ENCODE assay signal across 28 mouse cellular contexts in genomic region chr13:46525295-46526255, GRCm38 (mm10). TPM values are rescaled to one million over a fixed set of nuclear protein-coding genes. Genes with fewer than 3 reads are reported as not detected.
A peak's percentile ranks its signal among the peaks of the same experiment; 100 is the strongest.
DNase-seq lines count a peak whose midpoint lies in the region; ATAC-seq and TF ChIP-seq lines count a peak whose summit lies in the region.
"Had no signal": no experiment of that assay in that cellular context is flagged by ENCODE, and none has a peak within 500 bp of the region (broad histone marks: within the 10 kb centered on the region; RNA-seq: fewer than 3 reads in every experiment).

No protein-coding gene starts in this region.

- H3K27me3 ChIP-seq in heart, embryonic 10.5 days (ENCODE audit: insufficient read depth, poor library complexity, severe bottlenecking) = no peaks in the 10 kb centered on the region
- H3K27me3 ChIP-seq in heart, embryonic 16.5 days (ENCODE audit: control insufficient read depth, insufficient read depth, low read length) = no peaks in the 10 kb centered on the region
- H3K27me3 ChIP-seq in myocyte (ENCODE audit: control insufficient read depth, insufficient read depth, insufficient read length) = no peaks in the 10 kb centered on the region
- no peaks in the 10 kb centered on the region for H3K27me3 ChIP-seq in midbrain, embryonic 15.5 days (replicated peaks)
- H3K27me3 ChIP-seq: hindbrain, embryonic 13.5 days; limb, embryonic 12.5 days; lung, embryonic 15.5 days; neural tube, embryonic 13.5 days; stomach, embryonic 15.5 days had no signal

- no peak overlapping the region for H3K9ac ChIP-seq in heart, embryonic 16.5 days (ENCODE audit: low read length)
- H3K9ac ChIP-seq in midbrain, embryonic 15.5 days = no peak overlapping the region
- H3K9ac ChIP-seq: hindbrain, embryonic 13.5 days; limb, embryonic 12.5 days; lung, embryonic 15.5 days; neural tube, embryonic 13.5 days; stomach, embryonic 15.5 days had no signal

- H3ac ChIP-seq in myocyte (ENCODE audit: control insufficient read depth, insufficient read length) = no peak overlapping the region

- H3K36me3 ChIP-seq in heart, embryonic 10.5 days = peaks cover 14% of the 10 kb centered on the region; the same call in 1 of the 2 replicates
- peaks cover 10% of the 10 kb centered on the region for H3K36me3 ChIP-seq in heart, embryonic 16.5 days (ENCODE audit: control insufficient read depth, insufficient read depth)
- no peaks in the 10 kb centered on the region for H3K36me3 ChIP-seq in myocyte (ENCODE audit: control insufficient read depth, insufficient read depth)
- H3K36me3 ChIP-seq in midbrain, embryonic 15.5 days (replicated peaks) = no peaks in the 10 kb centered on the region
- H3K36me3 ChIP-seq: G1E; hindbrain, embryonic 13.5 days; limb, embryonic 12.5 days; lung, embryonic 15.5 days; neural tube, embryonic 13.5 days; stomach, embryonic 15.5 days had no signal

- no peak overlapping the region for H3K4me2 ChIP-seq in heart, embryonic 16.5 days (ENCODE audit: low read depth, low read length)
- no peak overlapping the region for H3K4me2 ChIP-seq in myocyte (ENCODE audit: low read depth)
- no peak overlapping the region for H3K4me2 ChIP-seq in midbrain, embryonic 15.5 days
- H3K4me2 ChIP-seq: hindbrain, embryonic 13.5 days; limb, embryonic 12.5 days; liver, embryonic 11.5 days; lung, embryonic 15.5 days; midbrain, embryonic 11.5 days; neural tube, embryonic 13.5 days; stomach, embryonic 15.5 days had no signal

- DNase-seq in gastrocnemius, adult 18-20 months (ENCODE audit: low spot score) = peak; percentile 41
- no peak for DNase-seq in gastrocnemius, postnatal 4 days (ENCODE audit: low spot score in 2 of 2)
- no peak for DNase-seq in heart, embryonic 10.5 days (ENCODE audit: low spot score)
- no peak for DNase-seq in heart, postnatal 10 days
- no peak for DNase-seq in heart, adult 9 months (ENCODE audit: low spot score in 2 of 2)
- DNase-seq: adrenal gland, postnatal 14 days; cerebellum, adult 11 months; cerebellum, adult 9-10 months; cerebellum, postnatal 36 days; kidney, adult 8-10 months; kidney, postnatal 4 days; layer of hippocampus, postnatal 36 days; right cerebral cortex, postnatal 4 days had no signal

- no peak for ATAC-seq in heart, embryonic 16.5 days (replicated peaks; ENCODE audit: extremely low read depth, insufficient read depth, low FRiP score)
- no peak for ATAC-seq in midbrain, embryonic 15.5 days (replicated peaks)
- ATAC-seq: forebrain, embryonic 14.5 days; intestine, embryonic 16.5 days had no signal

- H3K27ac ChIP-seq in heart, embryonic 10.5 days = peak overlapping the region; percentile 85
- H3K27ac ChIP-seq in heart, embryonic 16.5 days (ENCODE audit: low read length) = peak overlapping the region; percentile 98
- no peak overlapping the region for H3K27ac ChIP-seq in midbrain, embryonic 15.5 days
- H3K27ac ChIP-seq: hindbrain, embryonic 13.5 days; kidney, postnatal 0 days; limb, embryonic 12.5 days; lung, embryonic 15.5 days; neural tube, embryonic 13.5 days; stomach, embryonic 15.5 days had no signal

- no peaks in the 10 kb centered on the region for H3K79me2 ChIP-seq in myocyte (ENCODE audit: control insufficient read depth, insufficient read depth)

- H3K4me1 ChIP-seq in heart, embryonic 10.5 days = peaks cover 58% of the 10 kb centered on the region
- peaks cover 42% of the 10 kb centered on the region for H3K4me1 ChIP-seq in heart, embryonic 16.5 days (ENCODE audit: control insufficient read depth, insufficient read depth, low read length)
- H3K4me1 ChIP-seq in midbrain, embryonic 15.5 days = 0 out of 2 replicates have a peak, but pooled peaks cover 4% of the 10 kb centered on the region
- H3K4me1 ChIP-seq: hindbrain, embryonic 13.5 days; neural tube, embryonic 13.5 days; stomach, embryonic 15.5 days had no signal

- no peak for TF ChIP-seq POLR2A in myocyte (IDR thresholded peaks at IDR 0.05; ENCODE audit: insufficient read length, low read depth)

- no peak overlapping the region for H3K4me3 ChIP-seq in heart, embryonic 10.5 days
- H3K4me3 ChIP-seq in heart, embryonic 16.5 days (ENCODE audit: low read length) = no peak overlapping the region
- H3K4me3 ChIP-seq in myocyte = no peak overlapping the region
- H3K4me3 ChIP-seq in midbrain, embryonic 15.5 days = no peak overlapping the region
- H3K4me3 ChIP-seq: hindbrain, embryonic 13.5 days; limb, embryonic 12.5 days; lung, embryonic 15.5 days; neural tube, embryonic 13.5 days; stomach, embryonic 15.5 days had no signal

- no peaks in the 10 kb centered on the region for H3K9me3 ChIP-seq in heart, embryonic 10.5 days
- H3K9me3 ChIP-seq in heart, embryonic 16.5 days (replicated peaks; ENCODE audit: control insufficient read depth, low read length) = no peaks in the 10 kb centered on the region
- no peaks in the 10 kb centered on the region for H3K9me3 ChIP-seq in midbrain, embryonic 15.5 days
- H3K9me3 ChIP-seq: G1E; hindbrain, embryonic 13.5 days; limb, embryonic 12.5 days; lung, embryonic 15.5 days; neural tube, embryonic 13.5 days; stomach, embryonic 15.5 days had no signal

- intact Hi-C loops in heart, postnatal 10 days (cut with DNase I) = no loop called here

- 75% methylated on average over 18 of the region's 18 CpGs for WGBS in heart, embryonic 10.5 days
- WGBS in heart, embryonic 16.5 days = 77% methylated on average over 18 of the region's 18 CpGs
- 88% methylated on average over 18 of the region's 18 CpGs for WGBS in midbrain, embryonic 15.5 days

TF ChIP-seq in myocyte, 11 proteins besides CTCF, POLR2A, EP300 and RAD21:
- TF ChIP-seq MYOG (IDR thresholded peaks at IDR 0.05; ENCODE audit: control insufficient read depth in 1 of 3, insufficient read depth in 1 of 3, insufficient read length in 2 of 3, low read depth in 2 of 3) (peak in 2 of 3 experiments; percentile 6 to 64), TCF12 (IDR thresholded peaks at IDR 0.05; ENCODE audit: insufficient read depth, poor library complexity, severe bottlenecking) (no peak), E2F4 (IDR thresholded peaks at IDR 0.05; ENCODE audit: insufficient read depth) (no peak), MAX (IDR thresholded peaks at IDR 0.05; ENCODE audit: low read depth) (no peak), POLR2AphosphoS2 (IDR thresholded peaks at IDR 0.05; ENCODE audit: insufficient read length, low read depth) (no peak), USF1 (IDR thresholded peaks at IDR 0.05; ENCODE audit: low read depth) (no peak), TCF3 (IDR thresholded peaks at IDR 0.05; ENCODE audit: insufficient read length, low read depth) (peak; percentile 6), CEBPB (IDR thresholded peaks at IDR 0.05; ENCODE audit: insufficient read depth, poor library complexity, severe bottlenecking) (no peak), REST (IDR thresholded peaks at IDR 0.05; ENCODE audit: insufficient read depth, insufficient read length) (no peak), MYOD1 (IDR thresholded peaks at IDR 0.05; ENCODE audit: control insufficient read depth in 1 of 3, insufficient read length in 2 of 3, low read depth in 2 of 3) (peak in 2 of 3 experiments; percentile 21 to 69)

RNA-seq across cellular contexts. Expression of gene Cap2, which starts 23.9 kb away (rescaled TPM):
- 100 to 1,000 TPM; 314 to 333 TPM for total RNA-seq in gastrocnemius, adult 18-20 months (2021)
- total RNA-seq in gastrocnemius, postnatal 4 days (2021) = 100 to 1,000 TPM; 189 to 215 TPM
- polyA plus RNA-seq in heart, embryonic 10.5 days (2016; fragmentation: Nextera tagmentation; extraction: Ambion mirVana) = 101 and 175 TPM in 2 replicates
- total RNA-seq in heart, postnatal 10 days (2021) = 100 to 1,000 TPM; 127 to 146 TPM
- polyA plus RNA-seq in heart, embryonic 16.5 days (2015; fragmentation: Nextera tagmentation; extraction: Ambion mirVana) = 170 and 182 TPM in 2 replicates
- polyA plus RNA-seq in myocyte (2012; fragmentation: generic; extraction: Trizol) = 47.4 TPM
- 9.8 and 12.4 TPM in 2 replicates for polyA plus RNA-seq in midbrain, embryonic 15.5 days (2015; fragmentation: Nextera tagmentation; extraction: Ambion mirVana)
- total RNA-seq: megakaryocyte, adult 5-6 weeks had no signal
- polyA plus RNA-seq: G1E had no signal
